Mouse (Mus musculus) lung, adult 2 months (tissue): ENCODE data around the gene Ntn1.

Experiments
- CTCF ChIP-seq: fragments of 200-500 bp; IDR thresholded peaks from 2 replicates; pipeline ENCODE4 v1.5.1; 2011; ENCODE audit warnings: mild to moderate bottlenecking, low read length, control low read depth; ENCODE audit not compliant: insufficient read depth
- POLR2A ChIP-seq: fragments of 200-500 bp; IDR thresholded peaks from 2 replicates; pipeline ENCODE4 v1.6.1; 2011; ENCODE audit warnings: low read depth, mild to moderate bottlenecking, control low read depth, low read length, borderline replicate concordance; ENCODE audit errors: extremely low read depth

GRCm38 (mm10) chr11:68260399-68260798 lies 140.2 kb downstream of the Ntn1 start:
- peak; percentile 53; the same call in 1 of the 2 replicates for TF ChIP-seq CTCF
- TF ChIP-seq POLR2A = no peak
